Mouse (Mus musculus): ENCODE results near the gene Tdrd6. TPM values are rescaled to one million over a fixed set of nuclear protein-coding genes. Genes with fewer than 3 reads are reported as not detected.

Tdrd6 gene
- total RNA-seq, 2 experiments from 2014 or later: not detected

Other genes with a start within 250 kb of the Tdrd6 start
- not detected for gene Mep1a, start 127.5 kb downstream of the Tdrd6 start, total RNA-seq (2021)
- not detected for gene Ankrd66, start 86.7 kb downstream of the Tdrd6 start, total RNA-seq (2021)
- 1 to 10 TPM; 5.9 to 6.2 TPM for gene Pla2g7, start 62.2 kb downstream of the Tdrd6 start, total RNA-seq (2021)
- 1 to 10 TPM; 2.4 to 2.5 TPM for gene Slc25a27, start 36.9 kb upstream of the Tdrd6 start, total RNA-seq (2021)
- 1 to 10 TPM; 4.4 to 4.8 TPM for gene Cyp39a1, start 37.1 kb upstream of the Tdrd6 start, total RNA-seq (2021)
- gene Rcan2, start 171.1 kb upstream of the Tdrd6 start, total RNA-seq (2021): 100 to 1,000 TPM; 355 to 379 TPM

Data from heart, postnatal 25 days (tissue).